Mouse (Mus musculus): Measurements from ENCODE around the gene Ppp1r9a. TPM values are rescaled to one million over a fixed set of nuclear protein-coding genes. Genes with fewer than 3 reads are reported as not detected.

The Ppp1r9a gene
- polyA plus RNA-seq, 1 experiment from 2014 or later, result 3.0 TPM

DNA sequence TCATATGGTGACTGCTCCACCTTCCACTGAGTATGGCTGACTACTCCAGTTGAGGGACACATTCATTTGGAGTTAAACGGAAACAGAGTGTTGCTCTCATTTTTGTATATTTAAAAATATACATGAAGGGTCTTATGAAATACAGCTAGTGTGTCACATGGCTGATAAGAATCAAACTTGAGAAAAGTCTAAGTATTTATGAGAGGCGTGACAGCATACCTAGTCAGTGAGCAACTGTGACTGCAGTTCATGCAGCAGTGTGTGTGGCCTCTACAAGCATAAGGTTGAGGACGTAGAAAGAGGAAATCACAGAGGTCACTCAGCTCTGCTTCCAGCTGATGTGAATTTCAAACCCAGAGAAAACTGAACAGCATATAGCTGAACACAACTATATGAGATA, 145.3 kb downstream of the Ppp1r9a start:
- Histone ChIP-seq H3K27me3 (no peaks in the 10 kb centered on the region), H3K4me1 (replicated peaks) (no peaks in the 10 kb centered on the region), H3K4me2 (no peak overlapping the region), H3K36me3 (replicated peaks) (no peaks in the 10 kb centered on the region), H3K9ac (no peak overlapping the region), H3K4me3 (replicated peaks) (no peak overlapping the region), H3K27ac (replicated peaks) (no peak overlapping the region), H3K9me3 (replicated peaks) (no peaks in the 10 kb centered on the region)
- WGBS (ENCODE audit: insufficient replicate concordance), result 62% methylated on average over 3 of the region's 3 CpGs
- no peak for ATAC-seq (ENCODE audit: insufficient read depth)

DNA sequence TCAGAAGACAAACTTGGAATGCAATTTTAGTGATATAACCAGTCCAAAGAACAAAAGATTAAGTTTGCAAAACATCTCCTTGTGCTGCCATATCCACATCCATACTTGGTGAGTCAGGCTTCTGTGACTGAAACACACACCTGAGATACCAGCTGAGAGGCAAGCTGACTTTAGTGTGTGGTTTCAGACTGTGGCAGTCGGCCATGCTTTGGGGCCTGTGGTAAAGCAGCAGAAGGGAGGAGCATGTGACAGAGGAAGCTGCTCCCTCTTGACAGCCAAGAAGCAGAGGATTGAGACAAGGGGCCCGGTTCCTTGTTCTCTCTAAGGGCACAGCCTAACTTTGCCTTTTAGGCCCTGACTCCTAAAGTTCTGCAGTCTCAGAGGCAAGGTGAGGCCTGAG, 149.6 kb downstream of the Ppp1r9a start:
- 24% methylated on average over 2 of the region's 2 CpGs for WGBS (ENCODE audit: insufficient replicate concordance)
- no peak for ATAC-seq (ENCODE audit: insufficient read depth)

DNA sequence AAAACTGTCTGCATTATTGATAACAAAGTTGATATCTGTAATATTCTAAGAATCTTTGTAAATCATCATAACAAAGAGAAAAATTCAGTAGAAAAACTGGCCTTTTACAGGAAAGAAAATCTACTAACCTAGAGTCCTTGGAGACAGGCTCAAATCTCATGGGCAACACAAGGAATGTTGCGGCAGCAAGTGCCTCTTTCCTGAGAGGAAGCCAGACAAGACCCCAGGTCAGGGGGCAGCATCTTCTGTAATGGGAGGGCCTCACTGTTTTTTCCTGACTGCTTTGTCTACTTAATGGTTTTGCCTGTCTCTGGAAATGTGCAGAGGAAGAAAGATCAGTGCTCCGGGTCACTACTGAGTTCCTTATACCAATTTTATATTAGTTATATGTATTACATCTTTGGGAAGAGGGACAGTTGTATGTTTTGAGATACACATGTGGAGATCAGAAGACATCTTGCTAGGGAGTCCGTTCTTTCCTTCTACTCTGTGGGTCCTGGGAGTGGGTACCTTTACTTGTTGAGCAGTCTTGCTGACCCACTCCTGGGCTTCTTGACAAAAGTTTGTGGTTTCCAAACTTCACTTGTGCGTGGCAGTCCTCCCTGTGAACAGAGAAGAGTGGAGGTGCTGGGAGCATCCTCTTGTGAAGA, 151.9 kb downstream of the Ppp1r9a start:
- WGBS (ENCODE audit: insufficient replicate concordance), result 65% methylated on average over 4 of the region's 4 CpGs
- ATAC-seq (ENCODE audit: insufficient read depth), result no peak

More for the DNA sequence above, 149.6 kb downstream of the Ppp1r9a start:
- H3K27me3 ChIP-seq, result no peaks in the 10 kb centered on the region
- H3K9ac ChIP-seq, result no peak overlapping the region
- no peak overlapping the region for H3K4me3 ChIP-seq (replicated peaks)
- no peak overlapping the region for H3K27ac ChIP-seq (replicated peaks)
- no peak overlapping the region for H3K4me2 ChIP-seq
- H3K4me1 ChIP-seq (replicated peaks), result no peaks in the 10 kb centered on the region
- no peaks in the 10 kb centered on the region for H3K36me3 ChIP-seq (replicated peaks)
- H3K9me3 ChIP-seq (replicated peaks), result no peaks in the 10 kb centered on the region

DNA sequence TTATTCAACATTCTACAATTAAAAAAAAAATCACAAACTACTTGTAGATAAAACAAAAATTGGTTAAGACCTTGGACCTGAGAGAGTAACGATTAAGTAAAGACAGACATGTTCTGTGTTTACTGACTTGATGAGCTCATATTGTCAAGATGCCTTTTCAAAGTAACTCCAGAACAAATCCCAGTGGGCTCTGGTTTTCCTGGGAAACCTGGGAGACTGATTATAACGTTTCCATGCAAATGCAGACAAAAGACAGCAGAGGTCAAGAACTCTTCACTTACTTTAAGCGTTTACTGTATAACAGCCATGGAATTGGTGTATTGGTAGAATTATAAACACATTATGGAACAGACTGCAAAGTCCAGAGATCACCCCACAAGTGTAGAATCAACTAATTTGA, 172.0 kb downstream of the Ppp1r9a start:
- Histone ChIP-seq H3K4me2 (no peak overlapping the region), H3K27me3 (no peaks in the 10 kb centered on the region), H3K4me1 (replicated peaks) (peaks cover 8% of the 10 kb centered on the region), H3K36me3 (replicated peaks) (no peaks in the 10 kb centered on the region), H3K27ac (replicated peaks) (no peak overlapping the region), H3K9ac (no peak overlapping the region), H3K4me3 (replicated peaks) (no peak overlapping the region), H3K9me3 (replicated peaks) (no peaks in the 10 kb centered on the region)
- 72% methylated on average over 3 of the region's 3 CpGs for WGBS (ENCODE audit: insufficient replicate concordance)
- ATAC-seq (ENCODE audit: insufficient read depth), result no peak

More for the DNA sequence above, 151.9 kb downstream of the Ppp1r9a start:
- Histone ChIP-seq H3K36me3 (replicated peaks) (no peaks in the 10 kb centered on the region), H3K4me3 (replicated peaks) (no peak overlapping the region), H3K4me1 (replicated peaks) (no peaks in the 10 kb centered on the region), H3K27ac (replicated peaks) (no peak overlapping the region), H3K4me2 (no peak overlapping the region), H3K27me3 (no peaks in the 10 kb centered on the region), H3K9ac (no peak overlapping the region), H3K9me3 (replicated peaks) (no peaks in the 10 kb centered on the region)

DNA sequence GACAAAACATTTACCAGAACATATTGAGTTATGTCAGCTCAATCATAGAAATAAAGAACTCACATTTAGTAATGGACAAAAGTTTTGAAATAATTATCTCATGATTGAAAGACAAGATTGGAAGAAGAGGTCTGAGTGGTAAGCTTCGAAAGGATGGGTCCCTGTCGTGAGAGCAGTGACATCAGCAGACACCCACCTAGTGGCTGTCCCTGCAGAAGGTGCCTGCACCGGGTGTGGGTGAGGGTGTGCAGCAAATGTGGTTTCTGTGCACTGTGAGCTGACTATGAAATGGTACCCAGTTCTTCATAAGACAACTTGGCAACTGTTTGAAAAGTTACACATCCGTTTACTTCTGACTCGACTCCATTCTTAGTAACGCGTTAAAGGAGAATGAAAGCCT, 173.0 kb downstream of the Ppp1r9a start:
- ATAC-seq (ENCODE audit: insufficient read depth), result no peak
- peaks cover 8% of the 10 kb centered on the region for H3K4me1 ChIP-seq (replicated peaks)
- no peak overlapping the region for H3K4me3 ChIP-seq (replicated peaks)
- no peaks in the 10 kb centered on the region for H3K27me3 ChIP-seq
- H3K4me2 ChIP-seq, result no peak overlapping the region
- H3K9ac ChIP-seq, result no peak overlapping the region
- no peaks in the 10 kb centered on the region for H3K9me3 ChIP-seq (replicated peaks)
- no peak overlapping the region for H3K27ac ChIP-seq (replicated peaks)
- no peaks in the 10 kb centered on the region for H3K36me3 ChIP-seq (replicated peaks)
- 75% methylated on average over 7 of the region's 7 CpGs for WGBS (ENCODE audit: insufficient replicate concordance)

DNA sequence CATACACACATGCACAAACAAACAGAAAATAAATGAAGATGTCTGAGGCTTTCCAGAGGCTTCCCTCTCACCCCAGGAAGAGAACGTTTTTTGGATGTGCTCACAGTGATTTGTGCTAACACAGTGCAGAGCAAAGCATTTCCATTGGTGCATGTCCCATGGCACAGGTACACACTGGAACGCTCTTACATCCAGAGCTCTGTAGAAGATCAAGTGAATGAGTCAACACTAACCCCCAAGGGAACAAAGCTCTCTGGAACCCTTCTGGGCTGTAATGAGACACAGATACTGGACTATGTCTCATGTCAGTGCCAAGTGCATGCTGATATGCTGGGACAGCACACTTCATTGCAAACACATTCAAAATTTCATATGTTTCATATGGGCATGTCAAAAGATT, 175.3 kb downstream of the Ppp1r9a start:
- WGBS (ENCODE audit: insufficient replicate concordance), result 68% methylated on average over 2 of the region's 2 CpGs
- no peak for ATAC-seq (ENCODE audit: insufficient read depth)
- Histone ChIP-seq H3K4me1 (replicated peaks) (peaks cover 12% of the 10 kb centered on the region), H3K9ac (no peak overlapping the region), H3K27ac (replicated peaks) (no peak overlapping the region), H3K4me3 (replicated peaks) (no peak overlapping the region), H3K9me3 (replicated peaks) (no peaks in the 10 kb centered on the region), H3K4me2 (no peak overlapping the region), H3K27me3 (no peaks in the 10 kb centered on the region), H3K36me3 (replicated peaks) (no peaks in the 10 kb centered on the region)

DNA sequence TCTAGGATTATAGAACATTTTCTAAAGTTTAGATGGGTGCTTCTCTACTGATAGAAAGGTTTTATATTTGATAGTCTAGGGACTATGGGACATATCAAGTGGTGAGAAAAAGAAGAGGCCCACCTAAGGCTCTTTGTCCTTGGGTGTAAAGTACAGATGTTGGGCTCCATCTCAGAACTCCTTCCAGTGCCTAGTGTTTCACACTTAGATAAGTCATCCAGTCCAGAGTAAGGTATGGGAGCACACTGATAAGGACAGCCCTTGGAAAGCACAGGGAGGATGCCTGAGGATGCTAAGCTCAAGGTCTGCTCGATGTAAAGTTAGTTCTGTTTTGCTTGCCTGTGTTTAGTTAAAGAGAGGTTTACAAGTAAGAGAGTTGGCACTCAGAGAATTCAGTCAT, 176.4 kb downstream of the Ppp1r9a start:
- 46% methylated on average over 1 of the region's 1 CpGs for WGBS (ENCODE audit: insufficient replicate concordance)

DNA sequence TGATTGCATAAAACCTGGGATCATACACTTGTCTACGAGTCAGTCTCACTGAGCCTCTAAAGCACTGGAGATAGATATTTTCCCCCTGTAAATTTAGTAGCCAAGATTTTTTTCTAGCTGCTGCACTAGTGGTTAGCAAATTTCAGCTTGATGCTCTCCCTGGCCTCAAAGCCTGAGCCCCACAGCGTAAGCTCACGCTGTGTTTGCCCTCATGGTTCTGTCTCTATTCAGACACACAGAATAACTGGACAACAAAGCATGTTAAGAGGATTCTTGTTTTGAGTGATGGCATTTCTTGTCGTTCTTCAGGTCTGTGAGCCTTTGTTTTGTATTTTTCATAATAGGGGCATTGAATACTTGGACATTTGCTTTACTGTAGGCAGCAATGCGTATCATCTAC, 177.4 kb downstream of the Ppp1r9a start:
- no peak overlapping the region for H3K27ac ChIP-seq (replicated peaks)
- no peak overlapping the region for H3K4me3 ChIP-seq (replicated peaks)
- WGBS (ENCODE audit: insufficient replicate concordance), result 73% methylated on average over 5 of the region's 5 CpGs
- no peaks in the 10 kb centered on the region for H3K9me3 ChIP-seq (replicated peaks)
- no peaks in the 10 kb centered on the region for H3K27me3 ChIP-seq
- peaks cover 12% of the 10 kb centered on the region for H3K4me1 ChIP-seq (replicated peaks)
- no peak for ATAC-seq (ENCODE audit: insufficient read depth)
- no peak overlapping the region for H3K4me2 ChIP-seq
- no peaks in the 10 kb centered on the region for H3K36me3 ChIP-seq (replicated peaks)
- H3K9ac ChIP-seq, result no peak overlapping the region

More for the DNA sequence above, 176.4 kb downstream of the Ppp1r9a start:
- no peaks in the 10 kb centered on the region for H3K36me3 ChIP-seq (replicated peaks)
- H3K4me2 ChIP-seq, result no peak overlapping the region
- no peaks in the 10 kb centered on the region for H3K9me3 ChIP-seq (replicated peaks)
- no peaks in the 10 kb centered on the region for H3K27me3 ChIP-seq
- no peak overlapping the region for H3K4me3 ChIP-seq (replicated peaks)
- peaks cover 12% of the 10 kb centered on the region for H3K4me1 ChIP-seq (replicated peaks)
- no peak overlapping the region for H3K27ac ChIP-seq (replicated peaks)
- peak; percentile 76 for ATAC-seq (ENCODE audit: insufficient read depth)
- no peak overlapping the region for H3K9ac ChIP-seq

DNA sequence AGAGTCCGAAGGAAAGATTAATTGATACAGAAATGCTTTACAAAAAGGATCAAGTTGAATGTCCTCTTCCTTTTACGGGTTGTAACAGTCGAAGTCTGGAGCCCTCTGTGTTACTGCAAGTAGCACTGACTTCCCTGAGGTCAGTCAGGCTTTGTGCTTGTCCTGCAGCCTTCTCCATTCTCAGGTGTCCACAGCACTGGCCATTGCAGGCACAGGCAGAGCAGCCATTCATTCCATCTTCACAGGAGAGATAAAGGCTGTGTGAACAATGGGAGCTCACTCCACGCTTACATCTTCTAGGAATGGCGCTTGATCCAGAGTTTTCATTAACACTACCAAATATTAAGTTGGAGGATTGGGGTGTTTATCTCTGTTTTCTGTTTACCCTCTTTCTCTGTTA, 177.8 kb downstream of the Ppp1r9a start:
- Histone ChIP-seq H3K36me3 (replicated peaks) (no peaks in the 10 kb centered on the region), H3K27ac (replicated peaks) (no peak overlapping the region)
- 67% methylated on average over 5 of the region's 5 CpGs for WGBS (ENCODE audit: insufficient replicate concordance)

DNA sequence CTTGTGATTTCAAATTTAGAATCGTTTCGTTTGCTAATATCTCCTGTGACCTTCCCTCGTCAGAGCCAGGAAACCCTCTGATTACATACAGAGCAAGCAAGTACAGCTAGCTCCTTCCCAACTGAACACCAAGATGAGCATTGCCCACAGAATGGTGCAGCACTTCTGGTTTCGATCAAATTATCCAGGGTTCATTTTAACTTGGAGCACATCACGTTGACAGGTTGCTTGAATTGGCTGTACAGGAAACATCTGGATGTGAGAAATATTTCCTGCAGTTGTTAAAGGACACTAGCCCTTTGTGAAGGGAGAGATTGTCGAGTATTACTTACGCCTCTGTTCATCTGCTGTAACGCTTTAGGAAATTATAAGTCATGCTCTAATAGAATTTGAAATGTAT, 178.4 kb downstream of the Ppp1r9a start:
- H3K27me3 ChIP-seq, result no peaks in the 10 kb centered on the region
- no peak overlapping the region for H3K4me2 ChIP-seq
- no peak for ATAC-seq (ENCODE audit: insufficient read depth)
- no peak overlapping the region for H3K9ac ChIP-seq
- peaks cover 12% of the 10 kb centered on the region for H3K4me1 ChIP-seq (replicated peaks)
- no peak overlapping the region for H3K4me3 ChIP-seq (replicated peaks)
- H3K36me3 ChIP-seq (replicated peaks), result no peaks in the 10 kb centered on the region
- H3K9me3 ChIP-seq (replicated peaks), result no peaks in the 10 kb centered on the region
- WGBS (ENCODE audit: insufficient replicate concordance), result 14% methylated on average over 8 of the region's 8 CpGs
- H3K27ac ChIP-seq (replicated peaks), result no peak overlapping the region

More for the DNA sequence above, 177.8 kb downstream of the Ppp1r9a start:
- H3K4me1 ChIP-seq (replicated peaks), result peaks cover 12% of the 10 kb centered on the region
- H3K4me2 ChIP-seq, result no peak overlapping the region
- ATAC-seq (ENCODE audit: insufficient read depth), result no peak
- no peak overlapping the region for H3K4me3 ChIP-seq (replicated peaks)
- no peak overlapping the region for H3K9ac ChIP-seq
- no peaks in the 10 kb centered on the region for H3K27me3 ChIP-seq
- no peaks in the 10 kb centered on the region for H3K9me3 ChIP-seq (replicated peaks)

DNA sequence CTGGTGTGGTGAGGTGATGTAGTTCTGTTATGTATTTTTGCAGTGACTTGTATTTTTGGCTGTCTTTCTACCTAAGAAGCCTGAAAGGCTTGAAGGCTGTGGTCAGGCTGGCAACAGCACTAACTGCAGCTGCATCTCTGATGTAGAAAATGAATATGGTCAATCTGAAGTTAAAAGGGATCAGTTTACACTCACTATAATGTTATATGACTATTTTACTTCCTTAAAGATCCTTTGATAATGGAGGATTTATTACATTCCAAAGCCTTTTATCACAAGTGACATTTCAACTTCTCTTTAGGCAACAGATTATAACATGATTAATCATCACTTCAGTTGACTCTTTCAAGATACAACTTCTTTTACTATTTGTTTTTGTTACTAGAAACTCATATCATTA, 179.4 kb downstream of the Ppp1r9a start:
- H3K4me3 ChIP-seq (replicated peaks), result no peak overlapping the region
- H3K9ac ChIP-seq, result no peak overlapping the region
- H3K27me3 ChIP-seq, result no peaks in the 10 kb centered on the region
- H3K27ac ChIP-seq (replicated peaks), result no peak overlapping the region
- H3K36me3 ChIP-seq (replicated peaks), result no peaks in the 10 kb centered on the region
- no peaks in the 10 kb centered on the region for H3K9me3 ChIP-seq (replicated peaks)
- ATAC-seq (ENCODE audit: insufficient read depth), result no peak
- H3K4me2 ChIP-seq, result no peak overlapping the region
- peaks cover 12% of the 10 kb centered on the region for H3K4me1 ChIP-seq (replicated peaks)

DNA sequence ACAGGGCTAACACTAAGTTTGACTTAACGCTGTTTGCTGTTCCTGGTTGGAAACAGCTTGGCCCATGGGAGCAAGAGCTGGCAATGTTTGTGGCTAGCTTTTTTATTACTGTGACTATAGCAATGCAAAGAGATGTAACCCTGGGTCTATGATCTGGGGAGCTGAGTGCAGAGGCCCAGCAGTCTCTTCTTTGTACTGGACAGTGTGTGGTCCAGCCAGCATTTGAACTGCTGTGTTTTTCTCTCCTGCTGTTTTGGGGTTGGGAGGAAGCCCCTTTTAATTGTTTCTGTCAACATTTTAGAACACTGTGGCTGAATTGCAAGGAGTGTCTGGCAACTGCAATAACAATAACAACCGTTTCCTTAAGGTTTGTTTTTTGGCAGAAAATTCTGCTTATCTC, 180.0 kb downstream of the Ppp1r9a start:
- Histone ChIP-seq H3K4me2 (no peak overlapping the region), H3K4me1 (replicated peaks) (peaks cover 12% of the 10 kb centered on the region), H3K9ac (no peak overlapping the region), H3K36me3 (replicated peaks) (no peaks in the 10 kb centered on the region), H3K4me3 (replicated peaks) (no peak overlapping the region), H3K27ac (replicated peaks) (no peak overlapping the region), H3K9me3 (replicated peaks) (no peaks in the 10 kb centered on the region), H3K27me3 (no peaks in the 10 kb centered on the region)
- 60% methylated on average over 2 of the region's 2 CpGs for WGBS (ENCODE audit: insufficient replicate concordance)
- no peak for ATAC-seq (ENCODE audit: insufficient read depth)

Measured in liver, embryonic 15.5 days (tissue).